Mouse (Mus musculus) megakaryocyte progenitor cell, adult 5-6 weeks (primary cell): ENCODE measurements around the gene 6030458C11Rik. TPM values are rescaled to one million over a fixed set of nuclear protein-coding genes. Genes with fewer than 3 reads are reported as not detected.
A peak's percentile ranks its signal among the peaks of the same experiment; 100 is the strongest.

ENCODE experiments used
- ATAC-seq: replicated peaks from 2 replicates; pipeline ENCODE4 v1.8.0; 2016; ENCODE audit warnings: mild to moderate bottlenecking, moderate TSS enrichment, inconsistent platforms; ENCODE audit not compliant: poor library complexity
- total RNA-seq, 2 experiments: library from RNA; stranded (forward) in 1 of 2; stranded (reverse) in 1 of 2; fragments of 157-497, 149-512 nt in 1 of 2; fragments of 200-1000 nt in 1 of 2; gene quantifications; 2 replicates each; pipeline versions ENCODE4 v1.2.3 to v1.2.4; 2015 to 2017

6030458C11Rik gene
- total RNA-seq (2015) (14.6 and 16.6 TPM in 2 replicates), total RNA-seq (2017) (23.6 and 24.9 TPM in 2 replicates)

DNA sequence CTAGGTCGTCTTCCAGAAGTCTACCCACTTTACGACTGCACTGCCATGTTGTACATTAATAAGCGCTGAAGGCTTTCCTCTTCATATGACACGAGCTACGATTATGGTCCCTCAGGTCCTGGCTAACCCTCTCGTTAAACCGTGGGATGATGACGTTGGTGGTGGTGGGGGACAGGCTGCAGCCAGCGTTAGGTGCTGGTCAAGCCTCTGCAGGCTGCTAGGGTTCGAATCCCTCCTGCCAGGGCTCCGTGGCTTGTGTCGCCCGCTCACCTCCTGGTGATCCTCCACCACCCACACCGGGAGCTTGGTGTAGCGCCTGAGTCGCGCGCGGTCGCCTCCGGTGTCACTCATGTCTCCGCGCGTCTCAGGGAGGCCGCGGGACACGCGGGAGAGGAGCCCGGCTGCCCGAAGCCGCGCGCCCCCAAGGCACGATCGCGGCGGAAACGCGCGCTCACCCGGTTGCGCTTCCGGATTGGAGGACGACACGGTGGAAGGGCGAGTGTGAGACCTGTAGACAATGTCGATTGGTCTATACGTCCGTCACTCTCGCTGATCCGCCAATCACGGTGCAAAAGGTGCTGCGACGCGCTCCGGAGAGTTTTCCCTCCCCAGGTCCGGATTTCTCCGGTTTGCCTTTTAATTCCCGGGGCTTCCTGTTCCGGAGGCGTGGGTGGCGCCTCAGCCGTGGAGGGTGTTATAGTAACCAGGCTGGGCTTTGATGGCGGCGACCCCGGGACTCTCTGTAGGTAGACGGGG is at the start of gene 6030458C11Rik, which contains the start of gene Drosha:
Gene 6030458C11Rik (minus strand): TSS at position 453 of the 756 bp plus-strand sequence.
Gene Drosha (plus strand): TSS at position 619 of the 756 bp plus-strand sequence.
- peak; percentile 96 for ATAC-seq

DNA sequence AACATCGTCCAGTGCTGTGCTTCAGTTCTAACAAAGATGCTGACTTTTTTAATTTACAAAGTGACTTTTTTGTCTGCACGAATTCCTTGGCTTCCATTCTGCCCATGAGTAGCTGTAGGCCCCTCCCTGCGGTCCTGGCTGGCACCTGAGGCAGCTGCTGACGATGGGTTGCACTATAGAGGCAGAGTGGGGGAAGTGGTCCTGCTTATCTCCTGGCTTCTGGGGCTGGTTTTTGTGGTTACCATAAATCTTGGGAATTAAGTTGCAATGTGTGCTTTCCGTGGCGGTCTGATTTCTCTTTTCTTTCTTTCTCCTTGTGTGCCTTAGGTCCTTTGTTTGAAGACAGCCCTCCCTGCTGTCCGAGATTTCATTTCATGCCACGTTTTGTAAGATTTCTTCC is 42.8 kb upstream of the 6030458C11Rik start:
- peak; percentile 66 for ATAC-seq

DNA sequence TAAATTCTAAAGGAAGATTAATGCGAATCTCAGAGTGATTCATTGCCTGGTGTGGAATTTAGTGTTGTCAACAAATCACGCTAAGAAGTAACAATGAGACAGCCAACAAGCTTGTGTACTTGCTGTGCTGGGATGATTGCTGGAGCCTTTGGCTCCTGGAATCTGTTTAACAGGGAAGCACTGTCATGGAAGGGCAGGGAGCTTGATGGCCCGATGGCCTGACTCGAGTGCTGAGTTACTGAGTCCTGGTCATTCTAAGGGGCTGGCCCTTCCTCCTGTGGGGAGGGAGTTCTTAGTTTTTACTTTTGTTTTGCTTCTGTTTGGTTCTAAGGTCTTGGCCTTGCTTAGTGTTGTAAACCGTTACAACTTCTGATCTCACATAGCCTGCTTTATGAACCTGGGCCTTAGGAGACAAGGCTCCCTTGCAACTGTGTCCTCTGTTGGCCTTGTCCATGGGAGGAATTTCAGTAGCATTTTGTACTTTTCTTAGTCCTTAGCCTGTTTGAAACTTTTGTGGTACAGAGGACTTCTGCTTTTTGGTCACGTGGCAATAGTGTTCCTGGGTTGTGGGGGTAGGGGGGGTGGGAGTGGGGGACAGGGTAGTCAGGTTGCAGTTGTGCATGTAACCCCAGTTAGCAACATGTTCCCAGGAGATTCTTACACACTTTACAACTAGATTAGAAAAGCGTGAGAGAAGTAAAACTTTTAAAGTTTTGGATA is 41.3 kb upstream of the 6030458C11Rik start:
- peak; percentile 72 for ATAC-seq

DNA sequence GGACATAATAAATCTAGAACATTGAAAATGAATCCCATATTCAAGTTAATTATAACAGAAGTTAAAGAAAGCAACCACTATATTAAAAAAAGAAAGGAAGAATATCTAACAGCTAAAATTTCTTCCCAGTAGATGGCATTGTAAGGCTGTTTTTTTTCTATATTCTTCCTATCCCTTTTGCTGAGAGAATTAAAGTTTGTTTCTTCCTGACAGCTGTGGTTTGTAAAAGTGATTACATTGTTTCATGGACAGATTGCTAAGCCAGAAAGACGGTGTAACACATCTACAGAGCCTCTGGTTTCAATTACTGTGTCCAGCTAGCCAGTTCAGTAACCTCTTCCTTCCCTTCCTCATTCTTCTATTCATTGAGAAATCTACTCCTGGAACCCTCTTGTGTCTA is 39.2 kb upstream of the 6030458C11Rik start:
- no peak for ATAC-seq

DNA sequence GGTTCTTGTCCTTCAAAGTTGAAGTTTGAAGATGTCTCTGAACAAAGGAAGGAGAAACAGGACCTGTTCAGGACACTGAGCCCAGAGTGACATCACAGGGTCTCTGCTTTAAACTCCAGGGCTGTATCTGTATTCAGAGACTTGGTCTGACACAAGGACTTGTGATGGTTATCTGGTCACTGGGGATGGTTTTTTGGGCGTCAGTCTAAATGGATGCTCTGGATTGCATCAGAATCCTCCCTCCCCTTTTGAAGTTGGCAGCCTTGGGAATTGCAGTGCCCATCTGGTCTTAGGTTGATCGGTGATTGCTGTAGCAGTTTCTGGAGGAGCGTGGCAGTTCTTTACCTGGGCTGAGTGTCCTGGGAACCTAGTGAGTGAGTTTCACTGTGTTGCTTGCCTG is 37.6 kb upstream of the 6030458C11Rik start:
- no peak for ATAC-seq

DNA sequence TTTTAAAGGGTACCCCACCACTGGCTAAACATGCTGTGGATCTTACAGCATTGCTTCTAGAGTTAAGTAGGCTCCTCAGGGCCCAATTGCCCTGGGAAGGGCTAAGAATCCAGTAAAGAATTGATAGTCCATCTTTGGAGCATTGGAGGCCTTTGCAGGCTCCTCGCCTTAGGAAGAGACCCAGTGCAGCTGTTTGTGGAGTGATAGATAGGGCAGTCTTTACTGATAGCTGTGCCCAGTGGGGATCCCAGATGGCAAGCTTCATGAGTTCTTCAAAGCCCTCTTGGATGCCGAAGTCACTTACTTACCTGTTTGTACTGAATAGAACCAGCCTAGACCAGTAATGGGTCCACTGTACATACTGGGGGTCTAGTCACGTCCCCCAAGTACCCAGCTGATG is 34.2 kb upstream of the 6030458C11Rik start:
- peak; percentile 42 for ATAC-seq

DNA sequence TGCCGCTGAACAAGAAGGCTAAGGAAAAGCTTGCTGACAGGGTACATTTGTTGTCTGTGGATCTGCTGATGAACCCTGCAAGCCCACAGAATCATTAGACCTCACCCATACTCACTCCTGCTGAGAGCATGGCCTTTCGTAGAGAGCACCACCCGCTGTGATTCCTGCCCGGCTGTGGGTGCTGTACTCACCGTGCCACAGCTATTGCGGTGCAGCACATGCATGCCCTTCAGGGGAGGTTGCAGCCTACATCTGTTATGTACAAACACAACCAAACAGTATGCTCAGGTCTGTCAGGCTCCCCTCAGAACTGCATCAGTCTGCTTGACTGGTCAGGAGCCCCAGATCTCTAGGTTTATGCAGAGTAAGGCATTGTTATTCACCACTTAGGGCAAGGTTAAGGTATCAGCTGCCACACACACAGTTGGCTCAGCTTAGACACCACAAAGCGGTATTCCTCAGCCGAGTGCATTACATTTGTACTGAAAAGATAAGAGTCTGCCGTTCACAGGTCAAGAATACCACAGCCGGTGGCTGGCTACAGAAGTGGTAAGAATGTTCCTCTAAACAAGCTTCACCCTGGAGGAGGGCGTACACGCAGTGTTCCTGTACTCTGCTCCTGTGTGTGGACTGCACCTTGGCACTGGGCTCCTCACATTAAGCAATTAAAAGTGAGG is 33.5 kb upstream of the 6030458C11Rik start:
- peak; percentile 91 for ATAC-seq

DNA sequence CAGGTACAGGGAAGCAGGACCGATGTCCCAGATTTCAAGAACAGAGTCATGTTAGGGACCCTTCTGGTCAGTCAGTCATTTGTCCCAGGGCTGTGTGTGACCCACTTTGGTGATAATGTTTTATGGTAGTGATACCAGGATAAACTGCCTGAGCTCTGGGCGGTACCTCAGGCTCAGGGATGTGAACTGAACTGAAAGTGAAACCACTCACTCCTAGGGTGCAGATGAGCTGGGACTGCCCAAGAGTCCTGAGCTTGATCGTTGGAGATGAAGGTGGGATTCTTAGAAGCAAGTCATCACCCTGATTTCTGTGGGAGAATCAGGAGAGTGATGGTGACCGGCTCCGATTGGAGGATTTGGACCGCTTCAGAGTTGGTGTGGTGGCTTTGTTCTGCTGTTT is 32.3 kb upstream of the 6030458C11Rik start:
- ATAC-seq: no peak

DNA sequence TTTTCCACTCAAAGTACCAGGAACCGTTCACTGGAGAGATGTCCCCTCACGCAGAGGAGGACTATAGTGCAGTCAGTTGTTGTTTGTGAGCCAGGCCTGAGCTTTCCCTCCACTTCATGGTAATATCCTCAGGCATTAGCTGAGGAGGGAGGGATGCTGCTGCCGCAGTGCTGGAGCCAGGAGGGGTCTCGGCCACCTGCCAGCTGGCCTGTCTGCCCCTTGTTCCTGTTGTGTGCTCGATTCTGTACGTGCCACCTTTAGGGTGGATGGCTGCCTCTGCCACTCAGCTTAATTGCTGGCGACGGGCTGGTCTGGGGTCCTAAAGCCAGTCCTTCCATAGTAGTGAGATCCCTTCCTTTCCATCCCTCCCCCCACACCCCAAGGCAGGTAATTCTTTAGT is 29.0 kb upstream of the 6030458C11Rik start:
- no peak for ATAC-seq

DNA sequence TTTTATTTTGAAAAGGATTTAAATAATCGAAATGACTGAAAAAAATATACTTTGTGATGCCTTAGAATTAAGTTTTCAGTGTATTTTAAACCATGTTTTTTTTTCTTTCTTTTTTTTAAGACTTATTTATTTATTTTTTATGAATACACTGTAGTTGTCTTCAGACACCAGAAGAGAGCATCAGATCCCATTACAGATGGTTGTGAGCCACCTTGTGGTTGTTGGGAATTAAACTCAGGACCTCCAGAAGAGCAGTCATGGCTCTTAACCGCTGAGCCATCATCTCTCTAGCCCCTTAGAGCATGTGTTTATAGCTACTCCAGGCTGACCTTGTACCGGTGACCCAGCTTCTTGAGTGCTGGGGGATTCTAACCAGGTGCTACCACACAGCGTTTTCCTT is 24.9 kb upstream of the 6030458C11Rik start:
- ATAC-seq: no peak

DNA sequence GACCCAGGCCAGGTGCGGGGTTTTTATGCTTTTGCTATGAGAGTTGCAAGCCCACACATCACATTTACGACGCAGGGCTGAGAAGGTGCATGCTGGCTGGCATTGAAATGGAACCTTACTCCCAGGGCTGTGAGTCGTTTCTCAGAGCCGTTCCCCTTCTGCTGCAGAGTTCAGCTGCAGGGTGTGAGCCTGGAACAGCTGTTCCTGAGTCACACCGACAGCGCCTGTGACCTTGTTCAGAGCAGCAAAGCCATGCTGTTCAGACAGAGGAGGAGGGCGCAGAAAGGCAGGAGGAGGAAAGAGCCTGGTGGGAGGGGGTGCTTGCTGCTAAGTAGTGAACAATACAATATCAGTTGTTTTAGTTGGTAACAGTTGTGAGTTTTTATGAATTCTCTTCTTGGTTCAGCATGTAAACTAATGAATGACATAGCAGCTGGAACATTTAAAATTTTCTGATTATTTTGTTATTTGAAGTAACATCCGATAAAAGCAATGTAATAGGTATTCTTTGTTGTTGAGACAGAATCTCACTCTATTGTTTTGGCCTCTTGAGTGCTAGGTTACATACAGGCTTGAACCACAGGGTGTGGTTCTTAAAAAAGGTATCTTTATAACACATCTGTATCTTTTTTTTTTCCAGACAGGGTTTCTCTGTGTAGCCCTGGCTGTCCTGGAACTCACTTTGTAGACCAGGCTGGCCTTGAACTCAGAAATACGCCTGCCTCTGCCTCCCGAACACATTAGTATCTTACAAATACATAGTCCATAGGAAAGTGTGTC is 23.9 kb upstream of the 6030458C11Rik start:
- ATAC-seq: peak; percentile 57

DNA sequence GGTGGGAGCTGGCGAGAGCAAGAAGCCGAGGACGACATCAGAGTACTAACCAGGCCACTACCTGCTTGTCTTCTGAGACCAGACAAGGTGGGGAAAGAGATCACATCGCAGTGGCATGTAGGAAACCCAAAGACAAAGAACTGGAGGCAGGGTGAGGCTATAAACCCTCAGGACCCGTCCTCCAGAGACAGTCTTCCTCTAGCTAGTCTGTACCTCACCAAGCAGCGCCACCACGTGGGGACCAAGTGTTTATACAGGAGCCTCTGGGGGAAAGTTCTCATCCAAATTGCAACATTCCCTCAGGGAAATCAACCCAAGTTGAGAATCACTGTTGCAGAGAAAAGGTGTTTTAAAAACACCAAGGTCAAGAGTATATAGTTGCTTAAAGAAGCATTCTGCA is 18.4 kb upstream of the 6030458C11Rik start:
- 0 out of 2 replicates have a peak, but pooled peaks have one; percentile 34 for ATAC-seq

DNA sequence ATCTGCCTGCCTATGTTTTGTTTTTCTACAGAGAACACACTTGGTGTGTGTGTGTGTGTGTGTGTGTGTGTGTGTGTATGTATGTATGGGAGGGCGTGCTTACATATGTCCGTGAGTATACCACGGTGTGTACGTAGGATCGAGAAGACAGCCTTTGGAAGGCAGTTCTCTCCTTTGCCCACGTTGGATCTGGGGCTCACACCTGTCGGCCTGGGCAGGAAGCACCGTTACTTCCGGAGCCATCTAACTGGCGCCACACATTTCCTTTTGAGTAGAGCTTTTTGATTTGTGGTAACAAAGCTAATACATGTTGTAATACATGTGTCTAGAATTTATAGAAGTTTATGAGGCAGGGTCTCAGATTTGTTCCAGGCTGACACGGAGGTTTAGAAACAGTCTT is 16.3 kb upstream of the 6030458C11Rik start:
- peak; percentile 11; the same call in 1 of the 2 replicates for ATAC-seq

DNA sequence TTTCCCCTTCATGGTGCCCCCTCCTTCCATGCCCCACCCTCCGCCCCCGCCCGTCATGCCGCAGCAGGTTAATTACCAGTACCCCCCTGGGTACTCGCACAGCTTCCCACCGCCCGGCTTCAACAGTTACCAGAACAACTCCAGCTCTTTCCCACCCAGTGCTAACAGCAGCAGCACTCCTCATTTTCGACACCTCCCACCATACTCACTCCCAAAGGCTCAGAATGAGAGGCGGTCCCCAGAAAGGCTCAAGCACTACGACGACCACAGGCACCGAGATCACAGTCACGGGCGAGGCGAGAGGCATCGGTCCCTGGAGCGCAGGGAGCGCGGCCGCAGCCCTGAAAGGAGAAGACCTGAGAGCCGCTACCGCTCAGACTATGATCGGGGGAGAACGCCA is 9.8 kb upstream of the 6030458C11Rik start:
- ATAC-seq: no peak

DNA sequence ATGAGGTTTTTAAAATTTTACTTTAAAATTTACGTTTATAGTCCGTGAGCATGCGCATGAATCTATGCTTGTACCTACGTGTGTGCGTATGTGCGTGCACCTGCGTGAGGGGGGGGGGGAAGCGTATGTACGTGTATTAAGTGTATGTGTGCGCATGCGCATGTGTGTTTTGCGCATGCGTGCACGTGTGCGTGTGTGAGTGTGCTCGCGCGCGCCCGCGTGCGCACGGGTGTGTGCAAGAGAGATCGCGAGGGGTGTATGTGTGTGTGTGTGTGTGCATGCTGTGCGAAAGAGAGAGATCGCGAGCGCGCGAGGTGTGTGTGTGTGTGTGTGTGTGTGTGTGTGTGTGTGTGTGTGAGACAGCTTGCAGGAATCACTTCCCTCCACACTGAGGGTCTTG is 8.9 kb upstream of the 6030458C11Rik start:
- no peak for ATAC-seq

DNA sequence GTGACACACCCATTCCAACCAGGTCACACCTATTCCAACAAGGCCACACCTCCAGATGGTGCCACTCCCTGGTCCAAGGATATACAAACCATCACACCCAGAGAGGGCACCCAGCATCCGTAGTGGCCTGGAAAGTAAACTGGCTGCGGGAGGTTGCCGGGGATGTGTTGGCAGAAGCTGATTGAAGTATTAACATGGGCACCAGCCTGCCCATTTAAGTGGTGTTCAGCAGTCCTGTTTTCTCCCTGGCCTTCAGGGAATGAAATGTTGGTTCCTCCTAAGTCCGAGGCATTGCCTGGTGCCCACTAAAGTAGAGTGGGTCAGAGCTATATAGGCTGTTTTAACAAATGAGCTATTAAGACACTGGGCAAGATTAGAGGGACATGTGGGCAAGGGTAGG is 8.2 kb upstream of the 6030458C11Rik start:
- no peak for ATAC-seq

DNA sequence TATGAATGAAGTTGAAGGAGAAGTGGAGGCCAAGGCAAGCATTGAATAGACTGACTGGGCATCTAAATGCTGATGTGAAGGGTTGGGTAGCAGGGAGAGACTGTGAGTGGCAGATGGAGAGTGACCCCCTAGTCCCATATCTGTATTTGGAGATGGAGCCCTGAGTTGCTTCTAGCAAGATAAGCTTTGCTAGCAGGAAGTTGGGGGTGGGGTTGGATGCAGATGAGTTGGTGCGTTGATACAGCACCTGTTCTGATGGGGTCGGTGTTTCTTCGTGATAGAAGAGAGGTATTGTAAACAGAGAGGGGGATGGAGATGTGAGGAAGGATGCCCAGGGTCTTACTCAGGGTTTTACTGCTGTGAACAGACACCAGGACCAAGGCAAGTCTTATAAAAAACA is 5.4 kb upstream of the 6030458C11Rik start:
- no peak for ATAC-seq

DNA sequence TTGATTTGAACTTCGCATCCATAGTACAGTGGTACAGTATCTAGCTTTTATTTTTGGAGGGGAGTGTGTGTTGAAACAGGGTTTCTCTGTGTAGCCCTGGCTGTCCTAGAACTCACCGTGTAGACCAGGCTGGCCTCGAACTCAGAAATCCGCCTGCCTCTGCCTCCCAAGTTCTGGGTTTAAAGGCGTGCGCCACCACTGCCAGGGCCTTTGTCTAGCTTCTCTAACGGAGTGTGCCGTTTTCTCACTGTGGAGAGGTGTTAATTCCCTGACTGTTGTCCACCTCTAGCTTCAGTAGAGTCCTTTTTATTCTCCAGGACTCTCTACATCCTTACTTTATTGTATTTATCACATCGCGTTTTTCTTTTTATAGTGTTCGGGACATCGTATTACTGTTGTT is 959 bp upstream of the 6030458C11Rik start:
- ATAC-seq: no peak

DNA sequence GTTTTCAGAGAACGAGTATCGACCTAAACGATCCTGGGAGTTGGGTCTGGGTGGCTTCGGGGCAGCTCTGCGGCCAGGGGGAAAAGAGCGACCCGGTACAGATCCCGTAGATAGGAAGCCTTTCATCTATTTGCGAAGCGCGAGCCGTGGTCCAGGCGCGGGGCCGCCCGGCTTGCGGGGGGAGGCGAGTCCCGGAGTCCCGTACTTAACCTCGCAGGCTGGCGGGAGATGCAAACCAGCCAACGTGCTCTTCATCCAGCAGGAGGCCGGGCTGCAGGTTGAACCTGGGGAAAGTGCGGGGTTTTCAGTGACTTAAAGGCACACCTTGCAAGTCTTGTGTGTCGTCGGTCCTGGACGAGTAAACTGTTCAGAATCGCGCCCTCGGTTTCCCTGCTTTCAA is 516 bp upstream of the 6030458C11Rik start:
- peak; percentile 49 for ATAC-seq

DNA sequence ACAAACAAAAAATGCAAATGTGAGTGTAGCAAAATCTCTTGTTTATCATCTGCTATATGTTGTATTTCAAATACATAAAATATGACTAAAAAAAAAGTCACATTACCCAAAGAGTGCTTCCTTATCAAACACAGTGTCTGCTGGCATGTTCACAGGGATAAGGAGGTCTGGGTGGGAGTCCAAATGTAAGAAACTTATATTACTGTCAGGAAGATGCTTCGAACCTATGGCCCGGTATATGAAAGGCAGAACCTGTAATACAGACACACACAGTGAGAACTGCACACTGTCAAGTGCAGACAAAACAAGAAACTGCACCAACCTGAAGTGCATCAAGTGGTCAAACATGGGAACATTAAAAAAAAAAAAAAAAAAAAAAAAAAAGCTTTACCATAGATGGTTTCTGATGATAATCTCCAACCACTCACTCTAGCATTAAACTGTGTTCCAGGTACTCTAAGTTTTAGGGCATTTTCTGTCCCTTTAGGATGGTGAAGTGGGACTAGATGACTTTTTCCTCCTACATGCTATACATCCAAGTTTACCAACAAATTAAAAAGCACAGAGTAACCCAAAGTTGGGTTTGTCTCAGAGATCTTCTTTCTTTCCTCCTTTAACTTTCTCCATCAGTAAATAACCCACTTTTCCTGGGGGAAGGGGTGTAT is 862 bp downstream of the 6030458C11Rik start:
- no peak for ATAC-seq
